In the genomic region with DNA sequence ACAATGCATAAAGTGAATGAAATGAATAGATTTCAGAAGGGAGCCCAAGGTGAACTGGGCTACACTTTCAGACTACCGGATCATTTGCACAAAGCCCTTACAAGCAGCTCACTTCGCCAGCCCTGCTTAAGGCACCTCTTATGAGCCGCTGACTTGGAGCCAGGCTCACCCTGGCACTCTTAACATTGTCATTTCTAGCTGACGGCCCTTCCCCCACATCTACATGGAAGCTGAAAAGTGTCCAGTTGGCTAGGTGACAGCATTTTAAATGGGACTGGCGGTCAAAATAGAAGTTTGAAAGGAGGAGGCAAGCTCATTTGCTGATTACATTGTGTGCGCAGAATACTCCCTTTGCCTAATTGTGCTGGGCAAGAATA, we compare ENCODE assay signal across 8 mouse cellular contexts.
DNase-seq lines count a peak whose midpoint lies in the region; ATAC-seq and TF ChIP-seq lines count a peak whose summit lies in the region.

No protein-coding gene starts in this region.

- peak overlapping the region; percentile 36 for H3K4me3 ChIP-seq in cortical plate, adult 2 months (ENCODE audit: insufficient read depth, low read length)
- H3K4me3 ChIP-seq in heart, embryonic 14.5 days (ENCODE audit: control insufficient read depth in 1 of 2, insufficient read depth in 1 of 2, low read depth in 1 of 2, low read length in 2 of 2) = peak overlapping the region; percentile 52 to 61

- ATAC-seq in heart, embryonic 14.5 days (ENCODE audit: insufficient number of reproducible peaks, insufficient read depth, low FRiP score, low read depth) = peak; percentile 58
- ATAC-seq in megakaryocyte progenitor cell, adult 5-6 weeks (replicated peaks; ENCODE audit: poor library complexity) = no peak

- H3K4me2 ChIP-seq in heart, embryonic 14.5 days (ENCODE audit: low read length) = peak overlapping the region; percentile 91

- H3K27ac ChIP-seq in cortical plate, adult 2 months (ENCODE audit: insufficient read depth, low read length) = no peak overlapping the region
- peak overlapping the region; percentile 34 to 77 for H3K27ac ChIP-seq in heart, embryonic 14.5 days (replicated peaks in 1 of 2; ENCODE audit: control insufficient read depth in 1 of 2, insufficient read depth in 1 of 2, low read depth in 2 of 2, low read length in 2 of 2)

- H3K27me3 ChIP-seq in heart, embryonic 14.5 days (ENCODE audit: control insufficient read depth, insufficient read depth, low read length) = no peaks in the 10 kb centered on the region

- H3K36me3 ChIP-seq in heart, embryonic 14.5 days (ENCODE audit: control insufficient read depth, insufficient read depth, low read length) = no peaks in the 10 kb centered on the region

- peaks cover 2% of the 10 kb centered on the region; the same call in 1 of the 2 replicates for H3K4me1 ChIP-seq in cortical plate, adult 2 months (ENCODE audit: control insufficient read depth, insufficient read depth, low read length)
- peaks cover 6 to 9% of the 10 kb centered on the region in 2 experiments; a peak in 3 of 4 replicates for H3K4me1 ChIP-seq in heart, embryonic 14.5 days (ENCODE audit: control insufficient read depth in 2 of 2, insufficient read depth in 2 of 2, low read length in 2 of 2)

- H3K9me3 ChIP-seq in heart, embryonic 14.5 days (ENCODE audit: control insufficient read depth, low read length) = no peaks in the 10 kb centered on the region

- no peak for TF ChIP-seq CTCF in cortical plate, adult 2 months (IDR thresholded peaks at IDR 0.05; ENCODE audit: extremely low read depth, insufficient read depth, low read length)

- H3K9ac ChIP-seq in heart, embryonic 14.5 days (ENCODE audit: low read length) = peak overlapping the region; percentile 71

- peak; percentile 52 for DNase-seq in layer of hippocampus, adult 11-12 months (ENCODE audit: low spot score)
- no peak for DNase-seq in layer of hippocampus, adult 9-10 months (ENCODE audit: low spot score)
- peak; percentile 63 for DNase-seq in kidney, postnatal 10 days
- peak; percentile 56 for DNase-seq in lung, postnatal 25 days (ENCODE audit: low spot score)
- peak; percentile 29 for DNase-seq in testis, postnatal 14 days (ENCODE audit: low spot score)

- no peak for TF ChIP-seq POLR2A in cortical plate, adult 2 months (IDR thresholded peaks at IDR 0.05; ENCODE audit: extremely low read depth, insufficient read depth, low read length)

- 16% methylated on average over 6 of the region's 6 CpGs for WGBS in heart, embryonic 14.5 days
